Mouse (Mus musculus): ENCODE measurements around the gene Tmem120b.
"Not testable (repeated sequence)": the region's sequence is repeated elsewhere in the genome, so short reads cannot be mapped to it uniquely, and the experiment has no call there.

The Tmem120b gene

DNA sequence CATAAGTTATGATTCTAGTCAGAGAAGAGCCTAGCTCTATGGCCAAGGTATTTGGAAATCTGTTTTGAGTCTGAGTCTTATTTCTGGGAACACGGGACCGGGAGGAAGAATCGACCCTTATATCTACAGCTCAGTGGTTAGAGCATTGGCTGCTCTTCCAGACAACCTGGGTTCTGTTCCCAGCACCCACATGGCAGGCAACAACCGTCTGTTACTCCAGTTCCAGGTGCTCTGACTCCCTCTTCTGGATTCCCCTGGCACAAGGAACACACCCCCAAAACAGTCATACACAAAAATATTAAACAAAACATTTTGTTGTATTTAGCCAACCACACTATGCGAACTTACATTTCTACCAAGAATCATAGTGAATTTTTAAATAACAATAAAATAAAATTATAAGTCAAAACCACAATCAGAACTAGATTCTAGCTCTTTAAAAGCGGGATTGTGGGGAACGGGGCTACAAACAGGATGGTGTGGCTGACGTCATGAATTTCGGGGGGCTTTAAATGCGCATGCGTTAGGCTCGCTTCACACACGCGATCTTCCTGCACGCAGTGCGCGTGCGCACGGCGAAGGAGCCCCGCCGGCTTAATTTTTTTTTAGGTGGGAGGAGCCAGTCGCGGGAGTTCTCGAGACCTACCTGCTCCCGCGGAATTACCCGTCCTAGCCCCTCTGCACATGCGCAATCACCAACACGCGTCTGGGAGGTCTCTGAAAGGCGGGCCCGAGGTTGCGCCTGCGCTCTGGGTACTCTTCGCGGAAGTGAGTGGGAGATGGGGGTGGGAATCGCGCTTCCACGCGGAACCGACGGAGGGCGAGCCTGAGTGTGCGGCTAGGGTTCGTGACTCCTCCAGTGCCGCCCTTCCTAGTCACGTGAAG lies 10.6 kb upstream of the Tmem120b start:
- peak; percentile 97 to 99 for DNase-seq

DNA sequence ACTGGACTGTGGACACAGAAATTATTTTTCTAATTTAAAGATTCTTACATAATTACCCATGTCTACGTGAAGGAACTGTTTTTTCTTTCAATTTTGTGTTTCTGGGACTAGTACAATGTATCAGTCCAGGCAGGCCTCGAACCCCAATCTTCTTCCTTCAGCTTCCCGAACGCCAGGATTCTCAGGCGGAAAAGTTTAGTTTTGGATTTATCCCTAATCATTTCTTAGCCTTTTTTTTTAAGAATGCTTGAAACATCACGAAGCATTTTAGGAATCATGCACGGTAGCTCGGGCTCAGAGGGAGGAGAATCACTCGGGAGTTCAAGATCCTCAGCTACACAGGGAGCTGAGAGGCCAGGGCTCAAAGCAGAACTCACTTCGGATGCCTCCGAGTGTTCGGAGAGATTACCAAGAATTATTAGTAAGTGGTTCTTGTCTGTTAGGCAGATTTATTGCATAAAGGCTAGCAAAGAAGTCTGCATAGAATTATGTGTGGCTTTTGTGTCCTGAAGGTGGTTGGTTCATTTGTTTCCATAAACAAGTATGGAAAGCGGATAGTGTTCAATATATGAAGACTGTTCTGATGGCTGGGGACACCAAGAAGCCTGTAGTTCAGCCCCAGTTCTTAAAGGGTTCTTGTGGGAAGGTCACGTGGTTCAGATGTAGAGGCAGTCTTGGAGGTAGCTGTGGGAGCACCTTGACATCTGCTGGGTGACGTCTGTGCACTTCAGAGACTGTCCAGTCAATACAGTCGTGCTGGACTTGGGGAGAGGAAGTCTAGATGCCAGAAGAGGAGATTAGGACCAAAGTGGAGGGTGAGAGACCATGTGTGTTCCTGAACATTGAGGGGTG lies 9.7 kb upstream of the Tmem120b start:
- DNase-seq, result no peak

DNA sequence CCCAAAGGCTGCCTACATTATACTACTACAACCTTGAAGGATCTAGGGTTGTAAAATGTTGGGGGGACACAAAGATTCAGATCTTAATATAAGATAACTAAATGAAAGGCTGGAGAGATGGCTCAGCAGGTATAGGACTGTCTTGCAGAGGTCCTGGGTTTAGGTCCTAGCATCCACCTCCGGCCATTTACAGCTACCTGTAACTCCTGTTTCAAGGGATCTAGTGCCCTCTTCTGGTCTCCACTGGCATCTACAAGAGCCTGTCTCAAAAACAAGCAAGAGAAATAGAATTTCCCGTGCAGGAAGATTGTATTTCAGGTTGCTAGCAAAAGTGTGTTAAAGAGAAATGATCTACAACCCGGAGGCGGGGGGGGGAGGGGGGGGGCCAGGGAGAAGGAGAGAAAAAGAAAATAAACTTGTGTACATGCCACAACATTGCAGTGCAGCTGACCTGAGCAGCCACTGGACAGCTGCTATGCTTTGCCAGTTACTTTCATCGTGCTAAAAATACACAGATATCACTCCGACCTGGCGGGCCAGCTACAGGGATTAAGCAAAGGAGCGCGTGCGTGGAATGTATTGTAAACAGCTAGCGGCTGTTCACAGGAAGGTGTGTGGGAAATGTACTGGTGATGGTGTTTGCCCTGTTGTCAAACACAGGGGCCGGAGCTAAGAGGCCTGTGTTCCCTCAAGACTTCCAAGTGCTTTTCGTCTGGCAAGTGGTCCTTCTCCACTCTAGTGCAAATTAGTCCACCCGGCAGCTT lies 8.3 kb upstream of the Tmem120b start:
- DNase-seq, result peak; percentile 43 to 70

DNA sequence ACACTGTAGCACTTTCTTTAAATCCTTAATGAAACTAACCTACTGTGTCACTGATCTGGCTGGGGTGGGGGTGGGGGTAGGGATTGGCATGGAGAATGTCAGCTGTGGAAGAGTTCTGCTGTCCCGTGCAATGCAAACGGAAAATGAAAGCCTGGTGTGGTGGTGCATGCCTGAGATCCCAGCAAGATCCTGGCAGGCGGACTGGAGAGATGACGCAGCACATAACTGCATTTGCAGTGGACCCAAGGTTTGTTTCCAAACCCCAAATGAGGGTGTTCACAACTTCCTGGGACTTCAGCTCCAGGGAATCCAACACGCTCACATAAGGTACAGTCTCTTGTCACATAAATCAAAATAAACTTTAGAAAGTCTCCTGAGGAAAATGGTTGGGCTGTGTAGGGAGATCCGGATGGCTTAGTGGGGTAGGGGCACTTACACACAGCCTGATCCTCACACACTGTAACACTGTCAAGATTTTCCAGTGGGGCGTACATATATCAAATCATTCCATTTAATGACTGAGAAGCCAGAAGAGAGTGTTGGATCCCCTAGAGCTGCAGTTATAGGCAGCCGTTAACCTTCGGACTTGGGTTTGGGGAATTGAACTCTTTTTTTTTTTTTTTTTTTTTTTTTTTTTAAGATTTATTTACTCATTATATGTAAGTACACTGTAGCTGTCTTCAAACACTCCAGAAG lies 7.4 kb upstream of the Tmem120b start:
- DNase-seq, result no peak

DNA sequence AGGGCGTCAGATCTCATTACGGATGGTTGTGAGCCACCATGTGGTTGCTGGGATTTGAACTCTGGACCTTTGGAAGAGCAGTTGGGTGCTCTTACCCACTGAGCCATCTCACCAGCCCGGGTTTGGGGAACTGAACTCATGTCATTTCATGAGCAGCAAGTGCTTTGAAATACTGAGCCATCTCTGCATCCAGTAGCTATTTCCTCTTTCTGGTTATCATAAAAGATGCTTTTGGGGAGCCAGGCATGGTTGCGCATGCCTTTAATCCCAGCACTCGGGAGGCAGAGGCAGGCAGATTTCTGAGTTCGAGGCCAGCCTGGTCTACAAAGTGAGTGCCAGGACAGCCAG lies 6.8 kb upstream of the Tmem120b start:
- not testable (repeated sequence) for DNase-seq

DNA sequence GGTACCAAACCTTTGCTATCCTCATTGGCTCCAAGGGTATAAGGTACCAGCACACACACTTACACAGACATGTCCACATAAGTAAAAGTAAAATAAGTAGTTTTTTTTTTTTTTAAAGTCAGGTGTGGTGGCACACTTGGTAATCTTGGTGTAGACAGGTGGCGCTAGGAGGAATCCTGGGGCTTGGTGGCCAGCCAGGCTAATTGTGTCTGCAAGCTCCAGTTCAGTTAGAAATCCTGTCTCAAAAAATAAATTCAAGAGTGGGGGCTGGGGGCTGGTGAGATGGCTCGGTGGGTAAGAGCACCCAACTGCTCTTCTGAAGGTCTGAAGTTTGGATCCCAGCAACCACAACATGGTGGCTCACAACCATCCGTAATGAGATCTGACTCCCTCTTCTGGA lies 5.1 kb upstream of the Tmem120b start:
- DNase-seq, result peak in 1 of 2 experiments; percentile 68

DNA sequence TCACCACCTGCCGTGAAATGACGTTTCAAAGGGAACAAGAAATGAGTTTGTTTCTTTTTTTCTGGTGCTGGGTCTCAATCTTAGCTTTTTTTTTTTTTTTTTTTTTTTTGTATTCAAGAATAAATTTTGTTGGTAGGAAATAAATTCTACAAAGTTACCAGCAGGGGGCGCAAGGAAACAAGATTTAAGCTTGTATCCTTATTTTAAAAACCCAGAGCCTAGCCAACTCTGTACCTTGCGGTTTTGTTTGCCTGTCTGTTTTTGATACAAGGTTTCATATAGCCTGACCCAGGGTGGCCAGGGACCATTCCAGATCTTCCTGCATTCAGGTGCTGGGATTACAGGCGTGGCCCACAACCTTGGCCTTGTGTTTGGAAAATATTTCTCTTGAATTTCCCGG lies 4.0 kb upstream of the Tmem120b start:
- peak; percentile 61 to 82 for DNase-seq

DNA sequence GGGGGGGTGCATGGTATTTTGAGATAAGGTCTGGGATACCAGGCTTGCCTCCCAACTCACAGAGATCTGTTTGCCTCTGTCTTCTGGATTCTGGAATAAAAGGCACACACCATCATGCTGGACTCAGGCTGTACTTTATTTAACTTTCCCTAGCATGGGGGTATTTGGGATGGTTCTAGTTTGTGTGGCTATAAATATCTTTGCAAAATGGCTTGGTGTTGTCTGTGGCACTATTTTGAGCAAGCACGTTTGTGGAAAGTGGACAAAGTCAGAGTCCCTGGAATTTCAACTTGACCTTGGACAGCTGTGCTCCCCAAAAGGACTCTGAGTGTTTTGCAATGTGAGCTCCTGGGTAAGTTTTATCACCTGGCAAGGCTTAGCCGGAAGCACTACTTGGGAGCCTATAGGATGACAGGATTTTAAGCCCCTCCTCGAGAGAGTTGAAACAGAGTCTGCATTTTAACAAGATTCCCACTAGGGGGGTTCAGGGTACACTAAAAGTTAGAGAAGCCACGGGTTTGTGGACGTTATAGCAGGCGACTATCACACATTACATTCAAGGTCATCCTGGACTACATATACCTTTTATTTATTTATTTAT lies 720 bp upstream of the Tmem120b start:
- DNase-seq, result no peak

DNA sequence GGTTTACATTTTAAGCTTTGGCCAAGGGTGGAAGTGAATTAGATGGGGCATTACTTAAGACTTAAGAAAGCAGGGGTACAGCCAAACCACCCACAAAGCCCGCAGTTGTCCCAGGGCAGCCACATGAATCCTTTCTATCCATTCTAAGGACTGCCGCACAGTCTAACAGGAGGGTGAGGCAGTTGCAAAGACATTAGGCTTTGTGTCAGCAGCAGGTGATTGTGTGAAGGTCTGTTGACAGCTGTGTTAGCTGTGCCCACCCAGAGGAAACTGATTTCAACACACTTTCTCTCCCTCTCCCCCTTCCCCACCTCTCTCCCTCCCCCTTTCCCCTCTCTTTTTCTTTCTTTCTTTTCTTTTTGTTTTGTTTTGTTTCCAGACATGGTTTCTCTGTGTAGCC lies 499 bp downstream of the Tmem120b start:
- no peak for DNase-seq

DNA sequence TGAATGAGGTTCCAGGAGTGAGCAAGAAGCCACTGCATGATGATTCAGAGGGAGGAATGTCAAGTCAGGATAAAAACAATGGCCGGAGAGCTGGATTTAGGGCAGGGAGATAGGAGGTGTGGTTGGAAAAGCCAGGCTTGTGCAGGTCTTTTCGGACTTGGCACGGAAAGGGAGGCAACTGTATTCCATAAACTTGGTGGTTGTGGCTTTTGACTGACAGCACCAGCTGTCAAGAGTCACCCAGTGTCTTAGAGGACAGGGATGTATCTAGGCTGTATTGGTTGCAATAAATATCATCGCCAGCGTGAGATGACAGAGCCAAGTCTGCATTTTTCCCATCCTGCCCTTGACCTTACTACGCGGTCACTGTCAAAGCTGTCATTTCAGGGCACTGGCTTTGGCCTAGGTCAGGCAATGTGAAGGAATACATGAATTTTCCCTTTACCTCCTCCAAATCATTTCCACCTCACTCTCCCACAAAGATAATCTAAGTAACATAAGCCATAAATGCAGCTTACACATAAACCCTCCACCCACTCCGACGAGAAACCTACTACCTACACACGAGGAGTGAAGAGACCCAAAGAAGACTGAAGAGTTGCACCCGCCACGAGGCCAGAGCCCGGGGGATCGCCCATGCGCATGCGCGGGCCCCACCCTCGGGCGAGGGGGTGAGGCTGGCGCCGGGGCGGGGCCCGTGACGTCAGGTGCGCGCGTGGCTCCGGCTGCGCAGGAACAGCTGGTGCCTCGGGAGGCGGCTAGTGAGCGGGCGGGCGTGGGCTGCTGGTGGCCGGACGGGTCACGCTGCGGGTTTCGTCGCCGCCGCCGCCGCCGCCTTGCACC lies 7.6 kb downstream of the Tmem120b start:
- peak; percentile 97 to 99 for DNase-seq

DNA sequence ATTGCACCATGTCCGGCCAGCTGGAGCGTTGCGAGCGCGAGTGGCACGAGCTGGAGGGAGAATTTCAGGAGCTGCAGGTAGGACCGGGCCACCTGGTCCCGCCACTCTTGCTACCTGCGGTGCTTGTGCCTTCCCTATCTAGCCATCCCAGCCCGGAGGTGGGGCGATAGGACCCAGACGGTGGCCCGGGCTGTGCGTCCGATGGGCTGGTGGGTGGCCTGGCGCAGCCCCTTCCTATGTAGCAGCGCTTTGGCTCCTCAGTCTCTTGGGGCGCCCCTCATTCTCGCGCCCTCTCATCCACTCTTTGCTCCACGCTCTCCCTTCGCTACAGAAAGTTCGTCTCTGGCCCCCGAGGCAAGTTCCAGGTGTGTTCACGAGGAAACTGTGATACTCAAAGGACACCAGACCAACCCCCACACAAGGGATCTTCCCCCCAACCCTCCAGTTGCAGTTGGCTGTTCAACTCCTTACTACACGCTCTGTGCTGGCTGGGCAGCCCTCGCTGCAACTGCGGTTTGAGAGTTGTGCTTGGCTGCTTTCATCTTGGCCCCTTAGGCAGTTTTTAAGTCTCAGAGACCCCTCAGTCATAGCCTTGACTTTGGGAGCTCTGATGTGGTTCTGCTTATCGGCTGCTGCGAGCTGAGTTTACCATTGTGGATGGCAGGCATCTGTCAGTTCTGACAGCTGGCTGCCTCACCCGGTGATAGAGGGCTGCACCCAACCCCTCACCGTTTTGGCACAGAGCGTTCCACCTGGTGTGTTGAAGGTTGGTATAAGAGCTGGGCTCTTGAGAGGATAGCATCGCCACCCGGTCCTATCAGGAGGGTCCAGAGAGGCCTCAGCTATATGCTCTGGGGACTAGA lies 8.4 kb downstream of the Tmem120b start:
- DNase-seq, result peak; percentile 43 to 48

DNA sequence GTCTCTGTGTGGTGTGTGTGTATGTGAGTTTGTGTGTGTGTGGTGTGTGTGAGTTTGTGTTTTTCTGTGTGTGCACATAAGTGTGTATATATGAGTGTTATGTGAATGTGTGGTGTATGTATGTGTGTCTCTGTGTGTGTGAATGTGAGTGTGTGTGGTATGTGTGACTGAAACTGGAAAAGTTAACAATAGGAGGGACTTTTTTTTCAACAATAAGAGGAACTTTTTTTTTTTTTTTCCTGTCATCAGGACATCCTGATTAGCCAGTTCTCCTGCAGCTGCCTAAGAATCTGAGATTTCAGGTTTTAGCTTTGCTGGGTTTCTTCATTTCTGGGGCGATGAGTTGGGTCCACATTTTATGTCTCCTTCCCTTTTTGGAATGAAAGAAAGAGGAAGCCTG lies 11.4 kb downstream of the Tmem120b start:
- DNase-seq, result no peak

DNA sequence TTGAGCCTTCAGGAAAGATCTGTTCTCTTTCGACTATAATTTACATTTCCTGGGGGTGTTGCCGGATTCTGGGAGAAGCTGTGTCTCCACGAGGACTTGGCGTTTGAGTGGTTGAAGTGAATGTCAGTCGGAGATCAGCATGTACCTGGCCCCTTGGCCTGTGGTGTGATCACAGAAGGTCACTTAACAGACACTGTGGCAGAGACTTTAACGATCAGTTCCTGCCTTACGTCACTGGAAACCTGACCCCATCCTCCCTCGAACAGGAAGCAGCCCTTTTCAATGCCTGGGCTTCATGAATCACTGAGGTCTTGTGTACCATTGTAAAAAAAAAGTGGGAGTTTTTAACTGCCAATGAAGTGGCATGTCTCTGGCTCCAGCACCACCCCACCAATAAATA lies 11.8 kb downstream of the Tmem120b start:
- DNase-seq, result no peak

DNA sequence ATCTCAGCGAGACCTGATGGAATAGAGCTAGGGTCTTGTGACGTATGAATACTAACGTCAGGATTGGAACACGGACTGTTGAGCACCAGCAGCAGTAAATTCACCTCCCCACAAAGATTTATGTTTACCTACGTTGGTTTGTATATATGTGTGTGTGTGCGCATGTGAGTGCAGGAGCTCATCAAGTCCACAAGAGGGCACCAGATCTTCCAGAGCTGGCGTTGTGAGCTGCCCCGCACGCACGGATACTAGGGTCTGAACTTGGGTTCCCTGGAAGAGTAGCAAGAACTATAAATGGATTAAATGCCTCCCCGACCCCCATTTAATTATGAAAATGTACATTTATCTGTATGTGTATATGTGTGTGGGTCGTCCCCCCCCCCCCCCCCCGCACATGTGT lies 12.3 kb downstream of the Tmem120b start:
- no peak for DNase-seq

DNA sequence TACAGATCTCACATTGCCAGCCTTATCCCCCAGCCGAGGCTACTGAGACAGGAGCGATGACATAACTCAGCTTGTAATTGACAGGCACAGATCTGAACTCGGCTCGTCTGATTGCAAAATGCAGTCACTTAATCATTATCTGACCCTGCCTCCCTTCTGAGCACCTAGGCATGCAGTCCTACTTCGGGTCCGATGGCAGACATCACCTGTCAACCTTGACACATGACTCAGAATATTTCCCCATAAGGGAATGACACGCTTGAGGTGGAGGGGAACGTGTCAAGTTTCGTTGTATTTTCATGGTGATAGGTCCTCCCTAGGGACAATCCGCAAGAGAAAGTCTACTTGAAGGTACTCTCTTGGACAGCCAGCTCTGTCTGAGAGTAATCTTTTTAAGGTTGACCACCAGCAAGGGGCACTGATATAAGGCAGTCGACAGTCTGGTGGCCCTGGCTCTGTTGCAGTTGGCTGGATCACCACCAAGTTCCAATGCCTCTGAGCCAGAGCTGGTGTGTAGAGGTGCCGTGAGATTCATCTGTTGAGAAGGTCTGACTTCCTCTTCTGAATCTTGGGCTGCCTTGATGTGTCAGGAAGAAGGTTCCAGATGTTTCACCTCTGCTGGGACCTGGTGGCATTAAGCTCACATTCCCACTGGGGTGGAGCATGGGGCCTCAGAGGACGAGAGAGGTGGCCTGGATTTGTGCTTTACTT lies 15.3 kb downstream of the Tmem120b start:
- peak; percentile 59 to 60 for DNase-seq

DNA sequence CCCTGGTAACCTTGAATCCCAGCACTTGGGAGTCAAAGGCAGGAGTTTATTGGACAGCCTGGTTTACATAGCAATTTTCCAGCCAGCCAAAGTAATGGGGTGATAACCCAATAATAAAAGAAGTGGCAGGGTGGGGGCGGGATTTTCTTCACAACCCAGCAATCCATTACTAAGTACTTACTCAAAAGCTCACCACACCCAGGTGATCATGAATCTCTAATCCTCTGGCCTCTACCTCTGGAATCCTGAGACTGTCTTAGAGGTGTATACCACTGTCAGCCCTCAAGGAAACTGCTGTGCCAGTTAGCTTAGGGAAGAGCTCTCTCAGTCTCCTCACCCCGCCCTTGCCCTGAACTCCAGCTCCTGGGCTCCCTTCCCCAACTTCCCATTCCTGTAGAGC lies 18.3 kb downstream of the Tmem120b start:
- no peak for DNase-seq

DNA sequence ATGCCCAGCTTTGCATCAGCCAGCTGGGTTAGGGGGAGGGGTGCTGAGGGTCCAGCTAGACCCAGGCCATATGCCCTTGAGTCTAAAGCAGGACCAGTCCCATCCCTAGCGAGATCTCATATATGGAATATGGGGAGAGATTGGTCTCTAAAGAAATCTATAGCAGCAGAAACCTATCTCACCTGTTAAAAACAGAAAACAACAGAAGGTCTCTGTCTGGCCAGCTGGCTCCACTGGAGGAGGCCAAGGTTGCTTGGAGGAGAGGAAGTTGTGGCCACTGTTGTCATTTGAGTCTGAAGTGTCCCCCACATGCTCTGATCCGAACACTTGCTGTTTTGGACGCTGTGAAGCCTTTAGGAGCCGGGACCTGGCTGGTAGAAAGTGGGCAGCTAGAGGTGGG lies 20.6 kb downstream of the Tmem120b start:
- DNase-seq, result peak; percentile 50 to 58

DNA sequence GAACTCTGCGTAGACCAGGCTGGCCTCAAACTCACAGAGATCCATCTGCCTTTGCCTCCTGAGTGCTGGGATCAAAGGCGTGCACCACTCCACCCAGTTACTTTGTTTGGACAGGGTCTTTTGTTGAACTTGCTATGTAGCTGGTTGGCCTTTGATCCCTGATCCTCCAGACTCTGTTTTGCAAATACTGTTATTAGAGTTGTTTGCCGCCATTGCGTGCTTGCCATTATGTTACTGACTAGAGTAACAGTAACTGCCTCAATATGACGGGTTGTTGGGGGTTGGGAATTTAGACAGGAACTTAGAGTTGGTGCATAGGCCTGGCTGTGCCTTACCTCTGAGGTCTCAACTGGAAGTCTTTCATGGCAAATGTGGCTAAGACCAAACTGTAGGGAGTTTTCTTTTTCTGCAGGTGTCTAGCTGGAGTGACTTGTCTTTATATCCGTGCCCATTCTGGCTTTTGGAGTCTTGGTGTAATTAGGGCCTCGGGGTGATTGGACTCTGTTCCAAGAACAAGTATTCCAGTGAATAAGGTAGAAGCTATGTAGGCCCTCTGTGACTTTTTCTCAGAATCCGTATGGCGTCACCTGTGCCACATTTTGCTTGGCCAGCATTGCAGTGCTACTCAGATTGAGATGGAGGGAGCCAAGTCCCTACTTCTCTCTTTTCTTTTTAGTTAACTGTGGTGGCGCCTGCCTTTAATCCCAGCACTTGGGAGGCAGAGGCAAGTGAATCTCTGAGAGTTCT lies 22.5 kb downstream of the Tmem120b start:
- no peak for DNase-seq

Measured in cerebellum, postnatal 25 days (tissue).